Mouse (Mus musculus) CH12.LX (cell line): ENCODE results near the gene Gipr. TPM values are rescaled to one million over a fixed set of nuclear protein-coding genes. Genes with fewer than 3 reads are reported as not detected.

Experiments used
- DNase-seq: peaks from one replicate; pipeline ENCODE4 v3.0.0-alpha.2; 2013; ENCODE audit errors: extremely low read depth
- H3K27ac ChIP-seq: 2 replicates; pipeline ENCODE4 v1.5.1; 2012; ENCODE audit warnings: low read depth, mild to moderate bottlenecking, control low read depth, moderate library complexity; ENCODE audit not compliant: insufficient read depth
- H3K27me3 ChIP-seq: replicated peaks from 2 replicates; pipeline ENCODE3; 2012; ENCODE audit warnings: inconsistent platforms
- H3K36me3 ChIP-seq, 2 experiments: replicated peaks in 1 of 2; 2 replicates each; pipeline versions ENCODE3 to v1.6.1; 2012; ENCODE audit warnings: inconsistent platforms in 1 of 2, low read length in 1 of 2, mild to moderate bottlenecking in 1 of 2, mixed read lengths in 1 of 2, moderate library complexity in 1 of 2; ENCODE audit not compliant: control insufficient read depth in 1 of 2, insufficient read depth in 1 of 2
- H3K4me1 ChIP-seq, 2 experiments: 2 replicates each; pipeline ENCODE4 v1.6.1; 2012; ENCODE audit warnings: inconsistent platforms in 1 of 2, moderate library complexity in 1 of 2; ENCODE audit not compliant: insufficient read depth in 2 of 2, control insufficient read depth in 1 of 2
- H3K4me2 ChIP-seq: 2 replicates; pipeline ENCODE4 v1.6.1; 2012; ENCODE audit warnings: low read depth, mild to moderate bottlenecking, control low read depth; ENCODE audit not compliant: poor library complexity, insufficient read depth, severe bottlenecking
- H3K4me3 ChIP-seq, 3 experiments: fragments of 150-350 bp in 1 of 3; sonication (generic) in 1 of 3; replicated peaks in 1 of 3; 2 replicates each; pipeline versions ENCODE3 to v1.5.1; 2011 to 2012; ENCODE audit warnings: low read depth in 2 of 3, low read length in 2 of 3, mild to moderate bottlenecking in 2 of 3, moderate library complexity in 2 of 3, control low read depth in 1 of 3, improper control_type of control experiment in 1 of 3, inconsistent platforms in 1 of 3, mixed read lengths in 1 of 3; ENCODE audit not compliant: poor library complexity in 1 of 3
- H3K79me2 ChIP-seq: replicated peaks from 2 replicates; pipeline ENCODE4 v1.6.1; 2012; ENCODE audit warnings: mild to moderate bottlenecking, moderate library complexity; ENCODE audit not compliant: control insufficient read depth, poor library complexity, insufficient read depth, severe bottlenecking; ENCODE audit errors: extremely low read depth
- H3K9ac ChIP-seq: 2 replicates; pipeline ENCODE4 v1.6.1; 2012; ENCODE audit warnings: low read depth, mild to moderate bottlenecking, control low read depth, moderate library complexity; ENCODE audit not compliant: insufficient read depth
- H3K9me3 ChIP-seq: replicated peaks from 2 replicates; pipeline ENCODE3; 2012; ENCODE audit warnings: low read length, inconsistent platforms, mixed read lengths
- CHD1 ChIP-seq: IDR thresholded peaks from 2 replicates; pipeline ENCODE4 v1.6.1; 2012; ENCODE audit warnings: low read depth, low read length, improper control_type of control experiment, inconsistent platforms
- CHD2 ChIP-seq: IDR thresholded peaks from 2 replicates; pipeline ENCODE4 v1.6.1; 2011; ENCODE audit warnings: low read length, improper control_type of control experiment
- CTCF ChIP-seq, 2 experiments: IDR thresholded peaks in 1 of 2; conservative IDR thresholded peaks in 1 of 2; 2 replicates each; pipeline ENCODE4 v1.5.1; 2011 to 2012; ENCODE audit warnings: low read depth in 2 of 2, low read length in 2 of 2, improper control_type of control experiment in 1 of 2, inconsistent platforms in 1 of 2, mild to moderate bottlenecking in 1 of 2, moderate library complexity in 1 of 2
- E2F4 ChIP-seq: IDR thresholded peaks from 2 replicates; pipeline ENCODE4 v1.6.1; 2011; ENCODE audit warnings: low read depth, low read length, improper control_type of control experiment; ENCODE audit not compliant: insufficient replicate concordance
- ELF1 ChIP-seq: IDR thresholded peaks from 2 replicates; pipeline ENCODE4 v1.6.1; 2014; ENCODE audit warnings: low read depth, mild to moderate bottlenecking, inconsistent platforms, low read length, improper control_type of control experiment
- EP300 ChIP-seq: IDR thresholded peaks from 2 replicates; pipeline ENCODE4 v1.6.1; 2011; ENCODE audit warnings: low read length, improper control_type of control experiment
- ETS1 ChIP-seq: conservative IDR thresholded peaks from 2 replicates; pipeline ENCODE4 v1.6.1; 2012; ENCODE audit warnings: low read depth, mild to moderate bottlenecking, inconsistent platforms, low read length, improper control_type of control experiment, moderate library complexity
- GABPA ChIP-seq: IDR thresholded peaks from 2 replicates; pipeline ENCODE4 v1.6.1; 2012; ENCODE audit warnings: low read depth, low read length, improper control_type of control experiment, inconsistent platforms; ENCODE audit not compliant: insufficient replicate concordance
- HCFC1 ChIP-seq: IDR thresholded peaks from 2 replicates; pipeline ENCODE4 v1.6.1; 2012; ENCODE audit warnings: low read depth, mild to moderate bottlenecking, inconsistent platforms, low read length, improper control_type of control experiment
- IRF4 ChIP-seq: IDR thresholded peaks from 2 replicates; pipeline ENCODE4 v1.6.1; 2014; ENCODE audit warnings: low read depth, mild to moderate bottlenecking, inconsistent platforms, low read length, improper control_type of control experiment
- JUND ChIP-seq: conservative IDR thresholded peaks from 2 replicates; pipeline ENCODE4 v1.6.1; 2011; ENCODE audit warnings: low read depth, low read length, improper control_type of control experiment
- KAT2A ChIP-seq: IDR thresholded peaks from 2 replicates; pipeline ENCODE4 v1.6.1; 2012; ENCODE audit warnings: low read length, improper control_type of control experiment, inconsistent platforms; ENCODE audit not compliant: insufficient replicate concordance
- MAX ChIP-seq: IDR thresholded peaks from 2 replicates; pipeline ENCODE4 v1.6.1; 2011; ENCODE audit warnings: low read length, improper control_type of control experiment
- MXI1 ChIP-seq: IDR thresholded peaks from 2 replicates; pipeline ENCODE4 v1.6.1; 2011; ENCODE audit warnings: mild to moderate bottlenecking, low read depth, low read length, improper control_type of control experiment
- MYC ChIP-seq: IDR thresholded peaks from 2 replicates; pipeline ENCODE4 v1.6.1; 2011; ENCODE audit warnings: low read depth, mild to moderate bottlenecking, improper control_type of control experiment, low read length
- NELFE ChIP-seq: IDR thresholded peaks from 2 replicates; pipeline ENCODE4 v1.6.1; 2011; ENCODE audit warnings: low read depth, low read length, improper control_type of control experiment
- PAX5 ChIP-seq: IDR thresholded peaks from 2 replicates; pipeline ENCODE4 v1.6.1; 2012; ENCODE audit warnings: low read length, inconsistent platforms, mixed read lengths
- POLR2AphosphoS2 ChIP-seq: IDR thresholded peaks from 2 replicates; pipeline ENCODE4 v1.6.1; 2011; ENCODE audit warnings: low read depth, low read length, improper control_type of control experiment
- SMC3 ChIP-seq: IDR thresholded peaks from 2 replicates; pipeline ENCODE4 v1.6.1; 2011; ENCODE audit warnings: low read depth, low read length, improper control_type of control experiment
- UBTF ChIP-seq: IDR thresholded peaks from 2 replicates; pipeline ENCODE4 v1.6.1; 2012; ENCODE audit warnings: low read depth, mild to moderate bottlenecking, inconsistent platforms, low read length, improper control_type of control experiment, moderate library complexity
- USF1 ChIP-seq: IDR thresholded peaks from 2 replicates; pipeline ENCODE4 v1.6.1; 2014; ENCODE audit warnings: low read depth, mild to moderate bottlenecking, inconsistent platforms, low read length, improper control_type of control experiment
- USF2 ChIP-seq: conservative IDR thresholded peaks from 2 replicates; pipeline ENCODE4 v1.6.1; 2011; ENCODE audit warnings: low read depth, low read length, improper control_type of control experiment
- ZMIZ1 ChIP-seq: IDR thresholded peaks from 2 replicates; pipeline ENCODE4 v1.6.1; 2012; ENCODE audit warnings: low read depth, mild to moderate bottlenecking, inconsistent platforms, low read length, improper control_type of control experiment
- dilution Hi-C: fragments of 300-500 bp; cut with MboI; formaldehyde crosslinking; loops from 2 replicates; pipeline ENCODE4 v1.14.3; 2020; ENCODE audit warnings: low sequenced_read_pairs; ENCODE audit not compliant: extremely low pct_unique_long_range_greater_than_20kb, extremely low pct_ligation_motif_present
- in situ Hi-C: fragments of 300-500 bp; cut with MboI; formaldehyde crosslinking; loops from 3 replicates; pipeline ENCODE4 v1.14.3; 2019; ENCODE audit warnings: low sequenced_read_pairs, low pct_ligation_motif_present, low pct_unique_long_range_greater_than_20kb, mixed read lengths
- polyA plus RNA-seq: library from polyadenylated mRNA; unstranded; fragments of >175 nt; gene quantifications from 2 replicates; pipeline ENCODE4 v1.2.1, GENCODE M21; 2012; ENCODE audit warnings: low read depth; ENCODE audit not compliant: insufficient read length
- total RNA-seq, 2 experiments: library from RNA; depleted of rRNA; stranded (reverse); fragments of 300-350 nt in 1 of 2; fragments of >200 nt in 1 of 2; gene quantifications; 2 replicates each; pipeline ENCODE4 v1.2.3; 2012 to 2014

Gene Gipr
- total and polyA plus RNA-seq, 3 experiments, result 0.04 to 0.11 TPM; not detected in 1

GRCm38 (mm10) chr7:19119083-19119482, 46.8 kb downstream of the Gipr start:
- Histone ChIP-seq H3K9ac (no peak overlapping the region), H3K79me2 (peaks cover 21% of the 10 kb centered on the region), H3K36me3 (peaks cover 0 to 5% of the 10 kb centered on the region in 2 experiments), H3K4me1 (peaks cover 9 to 16% of the 10 kb centered on the region in 2 experiments; a peak in 3 of 4 replicates), H3K4me3 (no peak overlapping the region), H3K27ac (no peak overlapping the region), H3K27me3 (peaks cover 1% of the 10 kb centered on the region), H3K9me3 (peaks cover 10% of the 10 kb centered on the region), H3K4me2 (0 out of 2 replicates have a peak overlapping the region, but pooled peaks have one; percentile 7)
- no peak for TF ChIP-seq HCFC1
- no peak for TF ChIP-seq USF1
- TF ChIP-seq CHD2, result no peak
- no peak for TF ChIP-seq UBTF
- TF ChIP-seq E2F4, result no peak
- TF ChIP-seq POLR2AphosphoS2, result no peak
- no peak for TF ChIP-seq MAX
- TF ChIP-seq MYC, result no peak
- in situ Hi-C loops (no loop called here), dilution Hi-C loops (no loop called here)
- no peak for DNase-seq

- Histone ChIP-seq H3K79me2 (peaks cover 21% of the 10 kb centered on the region), H3K9ac (no peak within 1 kb of the TSS)
- dilution Hi-C loops, result no loop called here
Measured at GRCm38 (mm10) chr7:19118028-19118771, 47.7 kb downstream of the Gipr start, which contains the start of gene Gm4969. Gm4969 (minus strand) TSS chr7:19118368.

More at GRCm38 (mm10) chr7:19118028-19118771, 47.7 kb downstream of the Gipr start, which contains the start of gene Gm4969:
- peaks cover 10% of the 10 kb centered on the region for H3K9me3 ChIP-seq
- peaks cover 0 to 3% of the 10 kb centered on the region in 2 experiments for H3K36me3 ChIP-seq
- DNase-seq, result no peak
- H3K4me2 ChIP-seq, result 0 out of 2 replicates have a peak within 1 kb of the TSS, but pooled peaks have one; percentile 7
- H3K4me1 ChIP-seq, result peaks cover 9 to 16% of the 10 kb centered on the region in 2 experiments; a peak in 3 of 4 replicates
- peaks cover 10% of the 10 kb centered on the region for H3K27me3 ChIP-seq
- TF ChIP-seq MXI1, result no peak
- TF ChIP-seq USF2, result no peak
- TF ChIP-seq JUND, result no peak
- no peak for TF ChIP-seq KAT2A
- TF ChIP-seq NELFE, result no peak
- no peak for TF ChIP-seq HCFC1
- TF ChIP-seq SMC3, result no peak
- TF ChIP-seq CTCF (conservative IDR thresholded peaks at IDR 0.05 in 1 of 2, IDR thresholded peaks at IDR 0.05 in 1 of 2; ENCODE audit: low read depth in 2 of 2, low read length in 2 of 2), result no peak
- no peak for TF ChIP-seq IRF4
- no peak for TF ChIP-seq USF1
- TF ChIP-seq POLR2AphosphoS2, result no peak
- no peak for TF ChIP-seq UBTF
- TF ChIP-seq ETS1, result no peak
- TF ChIP-seq ELF1, result no peak
- no peak for TF ChIP-seq PAX5
- no peak for TF ChIP-seq CHD1
- TF ChIP-seq ZMIZ1, result no peak
- TF ChIP-seq GABPA, result no peak
- TF ChIP-seq EP300, result no peak
- TF ChIP-seq, all 38 proteins: peak for 0
- in situ Hi-C loops, result no loop called here
- H3K4me3 ChIP-seq, result no peak within 1 kb of the TSS
- no peak within 1 kb of the TSS for H3K27ac ChIP-seq
